Mouse (Mus musculus) spleen, adult 2 months (tissue): Measurements from ENCODE around the gene Cnih1. TPM values are rescaled to one million over a fixed set of nuclear protein-coding genes. Genes with fewer than 3 reads are reported as not detected.

Experiments used
- DNase-seq, 2 experiments: peaks; one replicate each; pipeline versions ENCODE4 v3.0.0 to v3.0.0-alpha.2; 2012 to 2021; ENCODE audit warnings: low spot score in 2 of 2, low read depth in 1 of 2
- H3K27ac ChIP-seq: fragments of 200-500 bp; 2 replicates; pipeline ENCODE4 v1.5.1; 2012; ENCODE audit warnings: low read length, inconsistent platforms; ENCODE audit not compliant: insufficient read depth
- H3K27me3 ChIP-seq: fragments of 200-500 bp; 2 replicates; pipeline ENCODE4 v1.6.1; 2012; ENCODE audit warnings: mild to moderate bottlenecking, moderate library complexity, low read length, inconsistent platforms; ENCODE audit not compliant: control insufficient read depth, insufficient read depth
- H3K36me3 ChIP-seq: fragments of 200-500 bp; 2 replicates; pipeline ENCODE4 v1.6.1; 2012; ENCODE audit warnings: mild to moderate bottlenecking, low read length, inconsistent platforms; ENCODE audit not compliant: control insufficient read depth, insufficient read depth
- H3K4me1 ChIP-seq: fragments of 200-500 bp; 2 replicates; pipeline ENCODE4 v1.6.1; 2011; ENCODE audit warnings: inconsistent platforms; ENCODE audit not compliant: control insufficient read depth, insufficient read depth, insufficient read length
- H3K4me3 ChIP-seq: fragments of 200-500 bp; 2 replicates; pipeline ENCODE4 v1.5.1; 2011; ENCODE audit warnings: mild to moderate bottlenecking, inconsistent platforms; ENCODE audit not compliant: insufficient read depth, insufficient read length; ENCODE audit errors: extremely low read depth
- CTCF ChIP-seq: fragments of 200-500 bp; IDR thresholded peaks from 2 replicates; pipeline ENCODE4 v1.5.1; 2011; ENCODE audit warnings: mild to moderate bottlenecking, inconsistent platforms; ENCODE audit not compliant: insufficient read depth, insufficient read length, insufficient replicate concordance; ENCODE audit errors: extremely low read depth
- POLR2A ChIP-seq: fragments of 200-500 bp; IDR thresholded peaks from 2 replicates; pipeline ENCODE4 v1.6.1; 2011; ENCODE audit warnings: low read depth, low read length, inconsistent platforms
- WGBS: fragments of 180-500 bp; shearing (Covaris S2); methylation state at CpG from one replicate; pipeline ENCODE4 v1.1.7; 2018; 5-methylcytosine and 5-hydroxymethylcytosine counted together
- polyA plus RNA-seq: library from polyadenylated mRNA; depleted of rRNA; stranded (reverse); fragments of >200 nt; gene quantifications from 2 replicates; pipeline ENCODE4 v1.2.3, GENCODE M21; 2012; rRNA removed

Cnih1 gene
- polyA plus RNA-seq, 1 experiment: 32.3 TPM

- Histone ChIP-seq H3K27me3 (no peaks in the 10 kb centered on the region), H3K36me3 (no peaks in the 10 kb centered on the region), H3K4me1 (no peaks in the 10 kb centered on the region; the same call in 1 of the 2 replicates), H3K4me3 (no peak overlapping the region), H3K27ac (no peak overlapping the region)
- WGBS: 81% methylated on average over 14 of the region's 14 CpGs
- TF ChIP-seq POLR2A (no peak), CTCF (no peak)
- no peak for DNase-seq
These were observed 53.3 kb downstream of the Cnih1 start for GRCm38 (mm10) chr14:46734761-46735455.

DNA sequence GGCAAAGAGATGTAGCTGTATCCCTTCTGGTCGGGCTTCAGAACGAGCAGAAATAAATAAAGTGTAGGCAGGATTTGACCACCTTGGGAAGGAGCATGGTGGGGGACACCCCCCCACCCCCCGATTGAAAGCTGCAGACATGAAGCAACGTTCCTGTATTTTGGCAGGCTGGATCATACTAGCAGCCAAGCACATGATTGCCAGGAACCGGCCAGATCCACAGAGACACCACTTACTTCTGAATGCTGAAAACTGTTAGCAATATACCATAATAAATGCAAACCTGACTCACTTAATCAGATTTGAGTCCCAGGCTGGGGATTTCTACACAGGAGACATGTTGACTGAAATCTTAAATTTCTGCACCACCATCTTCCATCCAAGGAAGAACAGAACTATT lies 53.9 kb downstream of the Cnih1 start:
- no peak for DNase-seq
- TF ChIP-seq POLR2A (no peak), CTCF (no peak)
- Histone ChIP-seq H3K36me3 (no peaks in the 10 kb centered on the region), H3K27ac (no peak overlapping the region), H3K27me3 (no peaks in the 10 kb centered on the region), H3K4me3 (no peak overlapping the region), H3K4me1 (no peaks in the 10 kb centered on the region; the same call in 1 of the 2 replicates)
- 85% methylated on average over 5 of the region's 5 CpGs for WGBS

DNA sequence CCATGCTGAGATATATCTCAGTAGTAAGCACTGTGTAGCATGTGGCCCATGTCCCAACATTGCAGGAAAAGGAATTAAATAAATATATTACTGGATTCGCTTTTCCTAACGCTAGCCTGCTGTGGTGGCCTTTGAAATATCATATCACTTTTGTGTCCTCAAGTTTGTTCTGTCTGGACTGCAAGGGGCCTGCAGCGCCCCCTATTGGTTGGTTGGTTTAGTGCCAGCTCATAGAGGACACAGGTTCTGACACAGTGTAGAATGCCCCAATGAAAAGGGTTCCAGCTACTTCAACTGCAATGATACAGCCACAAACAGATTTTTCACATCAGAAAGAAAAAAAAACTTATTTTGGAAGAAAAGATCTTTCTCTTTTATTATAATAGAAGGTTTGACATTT lies 62.5 kb downstream of the Cnih1 start:
- H3K4me3 ChIP-seq: no peak overlapping the region
- H3K27me3 ChIP-seq: no peaks in the 10 kb centered on the region; the same call in 1 of the 2 replicates
- TF ChIP-seq POLR2A (no peak), CTCF (peak; percentile 31; the same call in 1 of the 2 replicates)
- no peak for DNase-seq
- no peaks in the 10 kb centered on the region for H3K4me1 ChIP-seq
- no peak overlapping the region for H3K27ac ChIP-seq
- no peaks in the 10 kb centered on the region for H3K36me3 ChIP-seq
- WGBS: 65% methylated on average over 3 of the region's 3 CpGs

Other genes with a start within 250 kb of the Cnih1 start
- 1.9 and 2.5 TPM in 2 replicates for gene Cdkn3, start 27.9 kb downstream of the Cnih1 start, polyA plus RNA-seq
- 6.9 and 7.5 TPM in 2 replicates for gene Gmfb, start 33.8 kb upstream of the Cnih1 start, polyA plus RNA-seq
- gene Cgrrf1, start 43.7 kb upstream of the Cnih1 start, polyA plus RNA-seq: 6.5 and 7.3 TPM in 2 replicates
- 3.6 and 3.7 TPM in 2 replicates for gene Samd4, start 94.4 kb upstream of the Cnih1 start, polyA plus RNA-seq